Mouse (Mus musculus): ENCODE measurements around the gene Brd3os. TPM values are rescaled to one million over a fixed set of nuclear protein-coding genes. Genes with fewer than 3 reads are reported as not detected.

Gene Brd3os
- polyA plus RNA-seq, 1 experiment from 2014 or later: 0.35 TPM

DNA sequence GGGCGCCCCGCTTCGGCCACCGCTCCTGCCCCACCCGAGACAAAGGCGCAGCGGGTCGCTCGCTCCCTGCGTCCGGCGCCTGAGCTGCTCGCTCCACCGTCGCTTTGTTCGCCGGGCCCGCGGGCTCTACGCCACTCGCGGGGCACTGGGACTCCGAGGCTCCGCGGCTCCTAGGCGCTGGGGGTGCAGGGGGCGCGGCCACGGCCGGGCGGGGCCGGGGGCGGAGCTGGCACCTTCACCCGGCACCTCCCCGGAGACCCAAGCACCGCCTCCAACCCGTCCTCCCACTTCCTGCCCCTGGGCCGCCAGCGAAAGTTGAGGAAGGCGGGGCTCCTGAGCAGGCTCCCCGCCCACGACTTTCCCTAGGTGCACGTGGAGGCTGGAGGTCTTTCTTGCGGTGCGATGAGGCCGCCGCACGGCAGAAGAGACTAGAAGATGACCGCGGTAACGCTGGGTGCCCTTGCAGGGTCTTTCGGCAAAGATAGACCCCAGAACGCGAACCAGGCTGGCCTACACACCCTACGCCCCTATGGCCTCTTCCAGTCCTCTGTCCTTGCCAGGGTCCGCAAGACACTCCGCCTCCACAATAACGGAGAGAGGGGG, 15.2 kb upstream of the Brd3os start, which contains the start of gene Vav2:
TSS of gene Vav2 (minus strand) at position 179 of the 603 bp plus-strand sequence.
- peaks cover 32% of the 10 kb centered on the region for H3K4me1 ChIP-seq (ENCODE audit: insufficient read depth)
- no peaks in the 10 kb centered on the region for H3K36me3 ChIP-seq (replicated peaks; ENCODE audit: insufficient read depth, low read length)
- peak within 1 kb of the TSS; percentile 89 for H3K27ac ChIP-seq (ENCODE audit: low read depth)
- no peaks in the 10 kb centered on the region for H3K9me3 ChIP-seq (ENCODE audit: low read length)
- H3K4me2 ChIP-seq (ENCODE audit: low read depth, low read length): peak within 1 kb of the TSS; percentile 98
- WGBS (ENCODE audit: insufficient replicate concordance): 2% methylated on average over 40 of the region's 58 CpGs
- peak; percentile 94 for DNase-seq
- ATAC-seq: peak; percentile 95
- H3K27me3 ChIP-seq (ENCODE audit: insufficient read depth, low read length): peaks cover 8% of the 10 kb centered on the region
- H3K9ac ChIP-seq (replicated peaks): peak within 1 kb of the TSS; percentile 83
- H3K4me3 ChIP-seq (ENCODE audit: low read depth, low read length): peak within 1 kb of the TSS; percentile 88
- TF ChIP-seq EP300 (IDR thresholded peaks at IDR 0.05; ENCODE audit: low read depth) (no peak), CTCF (IDR thresholded peaks at IDR 0.05; ENCODE audit: low read depth) (peak; percentile 27; the same call in 1 of the 2 replicates)

DNA sequence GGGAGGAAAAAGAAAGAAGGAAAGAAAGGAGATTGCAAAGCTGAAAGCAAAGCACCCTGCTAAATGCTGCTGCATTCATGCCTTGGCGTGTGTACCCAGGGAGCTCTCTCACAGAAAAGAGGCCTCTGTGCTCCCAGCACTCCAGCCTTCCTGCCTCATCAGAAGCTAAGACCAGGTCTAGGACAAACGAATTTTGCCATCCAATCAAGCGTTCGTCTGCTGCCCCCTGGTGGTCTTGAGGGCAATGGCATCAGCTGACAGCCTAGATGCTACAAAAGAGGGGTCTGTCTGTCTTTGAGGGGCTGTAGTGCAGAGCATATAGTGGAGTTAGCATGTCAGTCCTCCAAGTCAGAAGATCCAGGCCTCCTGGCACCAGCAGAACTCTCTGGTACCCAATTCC, 14.1 kb upstream of the Brd3os start:
- no peak overlapping the region for H3K9ac ChIP-seq (replicated peaks)
- H3K9me3 ChIP-seq (ENCODE audit: low read length): no peaks in the 10 kb centered on the region
- ATAC-seq (no peak), DNase-seq (peak; percentile 83)
- peaks cover 32% of the 10 kb centered on the region for H3K4me1 ChIP-seq (ENCODE audit: insufficient read depth)
- H3K4me2 ChIP-seq (ENCODE audit: low read depth, low read length): no peak overlapping the region
- no peak overlapping the region for H3K4me3 ChIP-seq (ENCODE audit: low read depth, low read length)
- TF ChIP-seq EP300 (IDR thresholded peaks at IDR 0.05; ENCODE audit: low read depth) (no peak), CTCF (IDR thresholded peaks at IDR 0.05; ENCODE audit: low read depth) (peak; percentile 99)
- 0% methylated on average over 4 of the region's 4 CpGs for WGBS (ENCODE audit: insufficient replicate concordance)
- H3K27ac ChIP-seq (ENCODE audit: low read depth): no peak overlapping the region
- peaks cover 8% of the 10 kb centered on the region for H3K27me3 ChIP-seq (ENCODE audit: insufficient read depth, low read length)
- no peaks in the 10 kb centered on the region for H3K36me3 ChIP-seq (replicated peaks; ENCODE audit: insufficient read depth, low read length)

DNA sequence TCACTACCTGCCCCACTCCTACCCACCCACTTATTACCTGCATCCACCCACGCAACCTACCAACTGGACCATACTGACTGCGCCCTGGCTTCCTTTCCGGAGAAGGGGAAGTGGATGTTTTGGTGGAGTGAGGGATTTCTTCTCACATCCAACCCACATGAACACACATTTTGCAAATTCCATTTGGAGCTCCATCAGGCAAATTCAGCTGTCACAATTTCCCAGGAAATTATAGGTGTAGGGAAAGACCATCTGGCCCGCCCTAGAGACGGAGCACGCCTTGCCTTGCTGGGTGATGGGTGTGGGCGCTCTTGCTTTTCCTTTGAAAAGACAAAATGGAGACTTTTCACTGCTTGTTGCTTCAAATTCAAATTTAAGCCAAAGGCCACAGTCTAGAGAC, 11.5 kb upstream of the Brd3os start:
- H3K4me1 ChIP-seq (ENCODE audit: insufficient read depth): peaks cover 13% of the 10 kb centered on the region
- no peak overlapping the region for H3K4me2 ChIP-seq (ENCODE audit: low read depth, low read length)
- H3K36me3 ChIP-seq (replicated peaks; ENCODE audit: insufficient read depth, low read length): no peaks in the 10 kb centered on the region
- peaks cover 7% of the 10 kb centered on the region for H3K27me3 ChIP-seq (ENCODE audit: insufficient read depth, low read length)
- TF ChIP-seq EP300 (IDR thresholded peaks at IDR 0.05; ENCODE audit: low read depth) (no peak), CTCF (IDR thresholded peaks at IDR 0.05; ENCODE audit: low read depth) (no peak)
- DNase-seq (no peak), ATAC-seq (no peak)
- H3K27ac ChIP-seq (ENCODE audit: low read depth): no peak overlapping the region
- WGBS (ENCODE audit: insufficient replicate concordance): 86% methylated on average over 7 of the region's 7 CpGs
- no peaks in the 10 kb centered on the region for H3K9me3 ChIP-seq (ENCODE audit: low read length)
- no peak overlapping the region for H3K4me3 ChIP-seq (ENCODE audit: low read depth, low read length)
- no peak overlapping the region for H3K9ac ChIP-seq (replicated peaks)

DNA sequence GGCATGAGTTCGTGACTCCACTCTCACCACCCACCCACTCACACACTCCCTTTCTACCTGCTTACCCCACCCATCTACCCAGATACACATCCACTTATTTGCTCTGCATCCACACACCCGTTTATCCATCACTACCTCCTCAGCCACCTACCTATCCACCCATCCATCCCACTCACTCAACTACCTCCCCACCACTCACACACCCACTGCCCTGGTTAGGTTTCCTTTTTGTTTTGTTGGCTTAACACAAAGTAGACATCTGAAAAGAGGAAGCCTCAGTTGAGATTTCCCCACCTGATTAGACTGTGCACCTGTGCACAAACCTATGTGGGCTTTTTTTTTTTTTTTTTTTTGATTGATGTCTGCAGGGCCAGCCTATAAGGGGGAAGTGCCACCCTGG, 9.5 kb upstream of the Brd3os start:
- DNase-seq (no peak), ATAC-seq (no peak)
- TF ChIP-seq CTCF (IDR thresholded peaks at IDR 0.05; ENCODE audit: low read depth): no peak
- no peak for TF ChIP-seq EP300 (IDR thresholded peaks at IDR 0.05; ENCODE audit: low read depth)
- H3K4me2 ChIP-seq (ENCODE audit: low read depth, low read length): no peak overlapping the region
- no peaks in the 10 kb centered on the region for H3K9me3 ChIP-seq (ENCODE audit: low read length)
- H3K36me3 ChIP-seq (replicated peaks; ENCODE audit: insufficient read depth, low read length): no peaks in the 10 kb centered on the region
- H3K27me3 ChIP-seq (ENCODE audit: insufficient read depth, low read length): no peaks in the 10 kb centered on the region
- peaks cover 6% of the 10 kb centered on the region for H3K4me1 ChIP-seq (ENCODE audit: insufficient read depth)
- no peak overlapping the region for H3K27ac ChIP-seq (ENCODE audit: low read depth)
- H3K4me3 ChIP-seq (ENCODE audit: low read depth, low read length): no peak overlapping the region
- H3K9ac ChIP-seq (replicated peaks): no peak overlapping the region
- WGBS (ENCODE audit: insufficient replicate concordance): 61% methylated on average over 2 of the region's 2 CpGs

DNA sequence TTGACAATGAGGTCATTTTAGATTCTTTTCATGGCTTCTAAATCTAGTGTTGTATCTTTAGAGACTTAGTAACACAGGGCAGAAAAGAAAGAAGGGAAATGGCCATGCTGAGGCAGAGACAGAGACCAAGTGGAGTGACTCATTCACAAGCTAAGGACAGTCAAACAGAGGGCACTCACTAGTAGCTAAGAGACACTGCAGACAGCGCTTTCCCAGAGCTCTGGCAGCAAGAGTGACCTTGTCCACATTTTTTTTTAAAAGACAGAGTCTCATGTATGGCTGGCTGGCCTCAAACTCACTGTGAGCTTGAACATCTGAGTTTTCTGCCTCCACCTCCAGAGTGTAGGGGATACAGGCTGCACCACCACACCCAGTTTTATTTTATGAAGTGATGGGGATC, 4.2 kb upstream of the Brd3os start:
- ATAC-seq (no peak), DNase-seq (no peak)
- H3K36me3 ChIP-seq (replicated peaks; ENCODE audit: insufficient read depth, low read length): no peaks in the 10 kb centered on the region
- H3K27ac ChIP-seq (ENCODE audit: low read depth): no peak overlapping the region
- H3K4me1 ChIP-seq (ENCODE audit: insufficient read depth): peaks cover 18% of the 10 kb centered on the region
- no peak overlapping the region for H3K4me2 ChIP-seq (ENCODE audit: low read depth, low read length)
- TF ChIP-seq EP300 (IDR thresholded peaks at IDR 0.05; ENCODE audit: low read depth) (no peak), CTCF (IDR thresholded peaks at IDR 0.05; ENCODE audit: low read depth) (no peak)
- H3K9ac ChIP-seq (replicated peaks): no peak overlapping the region
- no peaks in the 10 kb centered on the region for H3K9me3 ChIP-seq (ENCODE audit: low read length)
- H3K27me3 ChIP-seq (ENCODE audit: insufficient read depth, low read length): no peaks in the 10 kb centered on the region
- no peak overlapping the region for H3K4me3 ChIP-seq (ENCODE audit: low read depth, low read length)
- 81% methylated on average over 1 of the region's 1 CpGs for WGBS (ENCODE audit: insufficient replicate concordance)

DNA sequence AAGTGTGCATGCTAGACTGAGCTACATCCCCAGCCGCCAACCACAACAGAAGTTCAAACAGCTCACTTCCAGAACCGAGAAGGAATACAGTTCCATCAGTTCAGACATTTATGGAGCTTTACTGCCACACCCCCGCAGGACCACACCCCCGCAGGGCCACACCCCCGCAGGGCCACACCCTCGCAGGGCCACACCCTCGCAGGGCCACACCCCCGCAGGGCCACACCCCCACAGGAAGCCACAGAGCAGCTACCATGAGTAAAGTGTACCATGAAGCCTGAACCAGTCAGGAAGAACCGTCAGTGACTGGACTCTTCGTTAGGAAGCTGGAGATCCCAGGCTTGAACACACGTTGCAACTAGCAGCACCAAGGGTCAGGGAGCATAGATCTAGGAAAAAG, 3.8 kb upstream of the Brd3os start:
- Histone ChIP-seq H3K4me1 (ENCODE audit: insufficient read depth) (peaks cover 18% of the 10 kb centered on the region), H3K27ac (ENCODE audit: low read depth) (no peak overlapping the region), H3K4me2 (ENCODE audit: low read depth, low read length) (no peak overlapping the region), H3K9me3 (ENCODE audit: low read length) (no peaks in the 10 kb centered on the region), H3K27me3 (ENCODE audit: insufficient read depth, low read length) (no peaks in the 10 kb centered on the region), H3K4me3 (ENCODE audit: low read depth, low read length) (no peak overlapping the region), H3K9ac (replicated peaks) (no peak overlapping the region), H3K36me3 (replicated peaks; ENCODE audit: insufficient read depth, low read length) (no peaks in the 10 kb centered on the region)
- TF ChIP-seq CTCF (IDR thresholded peaks at IDR 0.05; ENCODE audit: low read depth) (no peak), EP300 (IDR thresholded peaks at IDR 0.05; ENCODE audit: low read depth) (no peak)
- ATAC-seq (peak; percentile 46), DNase-seq (peak; percentile 84)
- WGBS (ENCODE audit: insufficient replicate concordance): 16% methylated on average over 11 of the region's 11 CpGs
